Mouse (Mus musculus) thymus, postnatal 4 days (tissue): ENCODE results near the gene Wdr64.
A peak's percentile ranks its signal among the peaks of the same experiment; 100 is the strongest.

ENCODE experiments used
- DNase-seq: peaks from one replicate; pipeline ENCODE4 v3.0.0; 2021

Wdr64 gene

DNA sequence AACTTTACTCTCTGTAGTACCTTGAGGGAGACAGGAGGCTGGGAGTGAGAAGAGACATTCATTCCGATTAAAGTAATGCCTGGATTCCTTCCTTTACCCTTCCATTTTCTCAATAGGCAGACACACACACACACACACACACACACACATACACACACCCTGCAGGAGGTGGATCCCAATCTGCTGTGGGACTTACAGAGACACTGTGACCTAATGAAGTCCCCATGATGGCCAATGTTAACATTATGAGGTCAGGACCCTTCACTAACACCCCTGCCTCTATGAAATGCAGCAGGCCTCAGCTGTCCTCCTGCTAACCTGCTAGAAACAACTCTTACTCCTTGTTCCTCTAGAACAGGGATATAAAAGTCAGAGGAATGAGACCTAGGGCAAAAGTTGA lies at the start of gene Wdr64:
Gene Wdr64, plus strand, starts transcription at position 301 of the 400 bp plus-strand sequence.
- DNase-seq, result no peak

DNA sequence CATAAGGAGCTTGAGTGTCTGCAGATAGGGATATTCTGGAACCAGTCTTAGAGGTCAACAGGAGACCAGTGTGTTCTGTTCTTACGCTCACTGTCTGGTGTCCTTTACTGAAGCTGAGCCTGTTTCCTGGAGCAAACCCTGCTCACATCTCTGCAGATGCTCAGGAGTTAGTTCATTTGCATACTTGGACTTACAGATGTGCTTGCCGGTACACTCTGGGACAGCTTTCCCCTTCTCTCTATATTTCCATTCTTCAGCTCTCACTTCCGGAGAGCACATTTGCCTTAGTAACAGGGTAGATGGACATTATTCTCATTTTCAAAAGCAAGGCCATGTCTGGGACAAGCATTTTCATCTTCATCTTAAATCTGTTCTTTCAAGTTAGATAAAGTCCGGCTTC lies 49.8 kb upstream of the Wdr64 start:
- no peak for DNase-seq

DNA sequence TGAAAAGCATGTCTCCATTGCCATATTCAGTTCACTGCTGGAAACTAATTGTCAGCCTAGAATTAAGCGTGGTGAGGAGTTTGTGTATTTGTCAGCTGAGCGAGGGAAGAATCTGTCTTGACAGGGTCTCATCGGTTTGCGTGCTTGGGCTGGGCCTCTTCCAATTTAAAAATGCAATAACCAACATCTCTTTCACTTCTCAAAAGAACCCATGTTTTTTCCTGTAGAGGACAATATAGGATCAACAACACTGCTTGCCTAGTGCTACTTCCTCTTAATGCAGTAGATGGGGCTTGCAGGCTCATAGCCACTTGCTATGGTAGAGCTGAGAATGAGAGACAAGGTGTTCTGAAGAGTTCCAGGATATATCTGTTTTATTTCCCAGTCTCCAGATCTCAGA lies 38.5 kb upstream of the Wdr64 start:
- DNase-seq, result no peak

DNA sequence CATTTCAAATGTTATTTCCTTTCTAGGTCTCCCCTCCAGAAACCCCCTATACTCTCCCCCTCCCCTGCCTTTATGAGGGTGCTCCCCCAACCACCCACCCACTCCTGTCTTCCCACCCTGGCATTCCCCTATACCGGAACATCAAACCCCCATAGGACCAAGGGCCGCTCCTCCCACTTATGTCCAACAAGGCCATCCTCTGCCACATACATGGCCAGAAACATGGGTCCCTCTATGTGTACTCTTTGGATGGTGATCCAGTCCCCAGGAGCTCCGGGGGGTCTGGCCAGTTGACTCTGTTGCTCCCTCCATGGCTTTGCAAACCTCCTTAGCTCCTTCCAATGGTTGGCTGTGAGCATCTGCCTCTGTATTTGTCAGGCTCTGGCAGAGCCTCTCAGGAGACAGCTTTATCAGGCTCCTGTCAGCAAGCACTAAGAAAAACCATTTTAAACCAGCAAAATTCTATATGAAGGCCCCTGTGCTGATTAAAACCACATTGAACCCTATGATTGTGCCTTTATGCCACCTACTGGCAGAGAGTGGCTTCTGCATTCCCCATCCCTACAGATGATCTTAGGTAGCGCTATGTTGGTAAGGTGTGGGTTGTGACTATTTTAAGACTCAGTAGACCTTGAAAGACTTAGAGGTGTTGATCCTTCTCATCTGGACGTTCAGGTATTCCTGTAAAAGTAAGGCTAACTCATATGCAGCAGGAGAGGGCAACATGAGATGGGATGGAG lies 29.6 kb upstream of the Wdr64 start:
- peak; percentile 48 for DNase-seq

DNA sequence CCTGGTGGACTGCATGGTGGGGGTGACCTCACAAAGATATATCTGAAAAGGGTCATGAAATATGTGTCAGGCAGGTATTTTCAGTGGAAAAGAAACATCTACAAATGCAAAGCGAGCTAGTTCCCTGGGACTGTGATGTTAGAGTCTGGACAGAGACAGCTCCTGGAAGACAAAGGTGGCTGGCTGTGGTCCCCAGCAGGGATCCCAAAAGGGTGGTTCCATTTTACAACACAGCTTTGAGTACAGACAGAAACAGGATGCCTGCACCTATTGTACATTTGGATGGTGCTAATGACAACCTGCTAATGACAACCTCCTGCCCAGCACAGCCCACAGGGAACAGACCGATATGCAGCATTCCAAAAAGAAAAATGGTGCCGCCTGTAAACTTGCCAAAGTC lies 28.9 kb upstream of the Wdr64 start:
- DNase-seq, result no peak

DNA sequence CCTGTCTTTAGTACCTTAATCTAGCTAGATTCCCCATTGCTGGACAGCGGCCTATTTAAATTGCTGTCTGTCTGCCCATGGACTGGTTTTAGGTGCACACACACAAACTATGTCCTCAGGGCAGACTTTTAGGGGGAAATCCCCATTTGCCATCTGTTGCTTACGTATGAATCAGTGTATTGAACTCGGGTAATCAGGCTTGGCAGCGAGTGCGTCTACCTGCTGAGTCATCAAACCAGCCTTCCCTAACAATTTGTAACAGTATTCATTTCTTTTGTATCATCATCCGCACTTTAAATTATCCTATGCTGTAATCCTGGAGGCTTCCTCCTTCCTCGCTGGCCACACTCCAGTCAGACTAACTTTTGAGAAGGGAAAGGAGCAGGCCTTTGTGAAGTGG lies 28.4 kb upstream of the Wdr64 start:
- no peak for DNase-seq

DNA sequence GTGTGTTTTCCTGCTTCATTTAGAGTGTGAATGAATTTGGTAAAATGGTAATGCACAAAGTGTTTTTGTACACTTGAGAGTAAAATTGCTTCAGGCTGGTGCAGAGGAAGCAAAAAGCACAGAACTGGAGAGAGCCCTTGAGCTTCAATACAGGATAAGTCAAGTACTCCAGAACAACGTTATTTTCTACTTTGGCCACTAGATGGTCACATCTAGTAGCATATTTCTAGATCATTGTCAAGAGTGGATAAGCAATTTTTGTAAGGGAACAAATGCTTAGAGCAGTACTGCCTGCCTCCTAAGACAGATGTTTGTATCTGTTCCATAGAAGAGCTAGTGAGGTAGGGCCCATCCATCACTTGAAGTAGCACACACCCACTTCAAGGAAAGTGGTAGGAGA lies 26.8 kb upstream of the Wdr64 start:
- DNase-seq, result no peak

DNA sequence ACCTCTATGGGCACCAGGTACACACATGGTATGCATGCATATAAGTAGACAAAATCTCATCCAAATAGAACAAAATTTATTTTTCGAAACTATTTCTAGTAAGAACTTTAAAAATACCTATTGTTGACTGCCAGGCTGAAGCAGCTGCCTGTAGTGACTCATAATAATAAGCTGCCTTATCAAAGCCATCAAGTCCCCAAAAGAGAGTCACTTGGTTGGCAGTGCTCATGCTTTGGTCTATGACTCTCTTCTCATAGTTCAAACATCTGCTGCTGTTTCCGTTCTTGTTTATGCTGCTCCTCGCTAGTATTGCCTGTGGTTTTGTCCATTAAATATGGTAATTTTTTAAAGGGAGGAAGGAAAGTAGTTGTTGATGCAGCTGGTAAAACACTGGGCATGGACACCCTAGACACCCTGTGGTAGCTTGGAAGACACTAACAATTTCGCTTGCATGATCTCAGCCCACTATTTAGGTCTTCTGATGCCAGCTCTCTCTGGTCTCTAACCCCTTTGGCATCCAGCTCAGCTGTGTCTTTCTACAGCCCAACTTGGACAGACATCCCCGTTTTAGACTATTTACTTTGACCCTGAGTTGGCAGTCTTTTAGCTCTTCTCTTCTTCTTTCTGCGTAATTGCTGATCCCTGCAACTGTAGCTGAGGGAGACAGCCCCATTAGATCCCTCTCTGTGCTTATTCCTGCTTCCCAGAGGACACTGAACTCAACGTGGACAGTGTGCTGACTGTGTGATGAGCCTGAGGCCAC lies 24.6 kb upstream of the Wdr64 start:
- no peak for DNase-seq

DNA sequence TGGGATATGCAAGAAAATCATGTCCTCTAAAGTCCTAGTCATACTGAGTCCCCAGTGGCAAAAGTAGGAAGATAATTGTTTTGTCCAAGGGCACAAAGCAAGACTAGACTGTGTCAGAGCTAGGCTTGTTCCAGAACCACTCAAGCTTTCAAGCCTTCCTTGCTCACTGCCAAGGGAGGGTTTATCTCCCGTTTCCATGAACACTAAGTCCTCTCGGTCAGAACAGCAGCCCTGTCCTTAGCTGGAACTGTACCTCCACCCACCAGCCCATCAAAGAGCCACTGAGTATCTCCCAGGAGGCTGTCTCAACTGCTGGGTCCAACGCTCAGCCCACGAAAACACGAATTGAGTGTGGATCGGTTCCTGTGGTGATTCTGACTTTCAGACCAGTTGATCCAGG lies 23.3 kb upstream of the Wdr64 start:
- no peak for DNase-seq

DNA sequence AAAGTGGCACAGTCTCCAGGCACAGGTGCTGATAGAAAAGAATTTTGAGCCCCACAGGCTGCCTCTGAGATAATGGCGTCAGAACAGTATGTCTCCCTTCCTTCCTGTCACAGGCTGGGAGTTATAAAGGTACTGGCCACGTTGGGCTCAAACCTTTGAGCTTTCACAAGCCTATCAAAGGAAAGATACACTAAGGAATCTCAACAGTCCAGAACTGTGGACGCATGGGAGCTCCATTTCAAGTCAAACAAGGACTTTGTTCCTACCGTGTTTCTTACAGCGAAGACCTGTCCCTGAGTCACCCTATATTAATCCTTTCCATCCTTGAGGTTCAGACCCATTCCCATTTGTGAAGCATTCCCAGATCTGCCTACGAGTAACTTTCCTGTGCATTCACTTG lies 20.9 kb upstream of the Wdr64 start:
- no peak for DNase-seq

DNA sequence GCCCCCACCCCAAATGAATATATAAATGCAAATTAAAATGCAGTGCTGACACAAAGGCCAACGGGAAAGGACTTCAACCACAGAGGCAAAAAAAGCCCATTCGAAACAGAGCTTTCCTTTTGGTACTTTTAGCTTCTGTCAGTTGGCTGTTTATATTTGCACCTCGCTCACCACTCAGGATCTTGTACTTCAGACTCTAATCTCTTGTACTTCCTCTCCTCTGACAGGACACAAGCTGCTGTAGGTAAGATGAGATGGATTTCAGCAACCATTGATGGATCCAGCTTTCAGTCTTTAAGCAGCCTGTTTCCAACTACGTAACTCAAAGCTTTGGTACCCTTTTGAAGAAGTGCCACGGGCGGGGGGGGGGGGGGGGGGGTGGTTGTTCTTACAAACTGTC lies 17.4 kb upstream of the Wdr64 start:
- no peak for DNase-seq

DNA sequence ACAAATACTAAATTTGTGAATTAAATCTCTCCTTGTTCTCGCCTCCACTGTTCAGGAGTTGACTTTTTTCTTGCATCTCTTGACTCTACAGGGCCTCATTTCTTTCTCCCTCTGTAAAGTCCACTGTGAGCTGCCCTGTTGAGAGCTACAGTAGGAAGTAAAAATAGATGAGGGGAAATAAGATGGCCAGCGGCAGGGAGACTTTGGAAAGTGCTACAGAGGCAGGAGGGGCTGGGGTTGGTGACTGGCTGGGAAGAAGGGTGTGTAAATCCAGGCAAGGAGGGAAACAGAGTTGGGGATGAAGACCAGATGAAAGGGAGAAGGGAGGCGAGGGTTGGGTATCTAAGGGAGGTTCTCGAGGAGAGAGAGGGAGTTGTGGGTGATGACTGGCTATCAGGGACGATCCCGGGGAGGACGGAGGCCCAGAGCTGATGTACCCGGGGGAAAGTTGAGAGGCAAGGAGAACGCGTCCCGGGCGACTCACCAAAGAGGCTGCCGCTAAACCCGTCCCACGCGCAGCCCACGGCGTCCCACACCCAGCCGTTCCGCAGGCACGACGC lies 6.6 kb upstream of the Wdr64 start:
- DNase-seq, result no peak

DNA sequence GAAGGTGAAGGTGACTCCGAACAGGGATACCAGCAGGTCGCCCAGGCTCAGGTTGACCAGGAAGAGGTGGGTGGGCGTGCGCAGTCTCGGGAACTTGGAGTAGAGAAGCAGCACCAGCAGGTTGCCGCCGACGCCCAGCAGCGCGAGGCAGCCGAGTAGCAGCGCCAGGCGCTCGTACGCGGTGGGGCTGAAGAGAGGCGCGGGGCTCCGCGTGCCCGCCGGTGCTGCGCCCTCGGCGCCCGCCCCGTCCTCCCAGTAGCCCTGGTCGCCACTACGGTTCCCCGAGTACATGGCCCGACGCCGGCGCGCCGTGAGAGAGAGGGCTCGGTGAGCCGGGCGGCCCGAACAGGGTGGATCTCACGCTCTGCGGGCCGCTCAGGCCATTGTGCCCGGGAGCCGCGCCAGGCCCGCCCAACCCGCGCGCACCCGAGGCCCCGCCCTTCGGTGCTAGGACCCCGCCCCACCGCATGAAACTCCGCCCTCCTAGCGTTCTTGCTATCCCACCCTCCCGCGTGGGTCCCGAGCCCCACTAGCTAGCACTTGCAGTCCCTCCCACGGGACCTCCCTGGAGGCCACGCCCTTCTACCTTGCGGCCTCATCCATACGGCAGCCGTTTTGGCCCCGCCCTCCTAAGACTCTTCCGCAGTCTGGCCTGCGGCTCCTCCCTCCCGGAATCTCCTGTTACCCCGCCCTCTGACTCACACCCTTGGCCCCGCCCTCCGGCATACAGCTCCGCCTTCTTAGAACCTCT lies 6.0 kb upstream of the Wdr64 start, which contains the start of the genes Opn3 and Chml:
Gene Opn3, minus strand, starts transcription at position 531 of the 751 bp plus-strand sequence.
Gene Chml, minus strand, starts transcription at position 656 of the 751 bp plus-strand sequence.
- DNase-seq, result peak; percentile 100

DNA sequence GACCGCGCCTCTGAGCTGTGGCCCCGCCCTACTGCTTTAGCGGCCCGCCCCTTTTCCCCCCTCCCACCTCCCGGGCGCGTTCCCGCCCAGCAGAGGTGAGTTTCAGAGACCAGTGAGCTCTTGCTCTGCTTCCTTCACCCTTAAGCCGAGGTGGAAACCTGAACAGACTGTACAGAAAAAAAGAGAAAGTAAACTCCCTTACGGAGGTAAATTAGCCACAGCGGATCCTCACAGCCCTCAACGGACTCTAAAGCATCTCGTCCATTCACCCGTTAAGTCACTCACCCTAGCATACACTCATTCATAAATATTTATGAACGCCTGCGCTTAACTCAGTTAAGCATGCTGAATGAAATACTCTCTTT lies 5.4 kb upstream of the Wdr64 start:
- DNase-seq, result no peak

DNA sequence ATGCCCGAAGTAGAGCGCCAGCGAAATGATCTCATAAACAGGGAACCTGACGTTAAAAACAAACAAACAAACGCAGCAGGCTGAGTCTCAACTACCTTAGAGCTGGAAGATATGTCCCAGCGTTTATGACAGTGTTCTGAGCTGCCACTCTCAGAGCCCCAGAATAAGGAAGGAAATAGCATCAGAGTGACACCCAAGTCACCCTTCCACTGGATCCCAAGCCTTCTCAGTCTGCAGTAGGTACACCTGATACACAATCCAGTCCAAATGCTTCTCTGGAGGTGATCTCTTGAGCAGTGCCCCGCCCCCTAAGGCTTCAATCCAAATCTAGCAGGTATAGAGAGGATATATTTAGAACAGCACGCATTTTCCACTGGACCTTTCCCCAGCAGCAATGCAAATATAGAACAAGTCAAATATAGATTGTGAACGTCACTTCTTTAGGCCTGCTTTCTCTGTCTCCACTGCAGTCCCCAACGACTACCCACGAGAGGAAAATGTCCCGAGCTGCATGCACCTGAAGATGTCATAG lies 4.9 kb upstream of the Wdr64 start:
- peak; percentile 25 for DNase-seq

DNA sequence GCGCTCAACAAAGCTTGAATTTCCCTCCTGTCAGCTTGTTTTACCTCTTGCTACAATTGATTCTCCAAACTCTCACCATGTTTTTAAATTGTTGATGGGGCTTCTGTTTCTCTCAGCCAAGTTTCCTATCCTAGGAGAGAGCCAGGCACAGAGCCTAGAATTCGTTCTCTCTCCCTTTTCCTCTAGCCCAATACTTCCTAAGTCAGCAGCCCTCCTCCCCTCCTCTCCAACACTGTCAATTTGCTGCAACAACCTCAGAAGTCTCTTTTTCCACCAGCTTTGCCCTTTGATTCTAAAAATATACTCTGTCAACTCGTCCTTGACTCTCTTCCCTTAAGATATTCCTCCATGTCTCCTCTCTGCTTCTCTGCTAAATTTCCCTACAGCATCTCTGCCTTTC lies 982 bp downstream of the Wdr64 start:
- no peak for DNase-seq

DNA sequence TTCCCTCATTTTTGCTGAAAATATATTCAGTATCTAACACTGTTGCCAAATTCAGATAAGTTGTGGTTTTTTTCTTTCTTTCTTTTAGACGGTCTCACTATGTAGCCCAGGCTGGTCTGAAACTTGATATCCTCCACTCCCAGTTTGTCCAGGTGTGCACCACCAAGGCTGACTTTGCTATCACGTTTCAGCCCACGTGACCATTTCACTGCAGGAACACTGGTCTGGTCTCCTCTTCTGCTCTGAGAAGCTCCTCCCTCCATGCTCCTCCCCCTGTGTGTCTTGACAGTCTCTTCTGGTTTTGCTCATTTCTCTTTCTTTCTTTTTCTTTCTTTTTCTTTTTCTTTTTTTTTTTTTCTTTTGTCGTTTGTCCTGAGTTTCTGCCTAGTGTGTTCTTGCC lies 1.4 kb downstream of the Wdr64 start:
- DNase-seq, result no peak

DNA sequence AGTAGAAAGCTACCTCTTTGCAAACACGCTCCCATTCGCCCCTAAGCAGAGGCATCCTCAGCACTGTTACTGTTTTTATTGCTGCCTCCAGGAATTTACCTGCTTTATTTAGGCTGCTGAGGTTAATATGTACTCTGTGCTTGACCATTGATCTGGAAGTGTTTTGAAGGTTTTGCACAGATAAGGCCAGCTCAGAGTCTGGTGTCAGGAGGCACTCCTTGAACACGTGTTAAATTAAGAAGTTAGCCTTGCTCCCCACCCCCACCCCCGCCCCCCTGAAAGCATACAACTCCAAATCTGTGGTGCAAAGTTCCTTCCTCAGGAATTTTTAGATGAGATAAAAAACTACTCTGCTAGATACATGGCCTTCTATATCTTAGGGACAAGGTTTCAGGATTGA lies 2.8 kb downstream of the Wdr64 start:
- no peak for DNase-seq

DNA sequence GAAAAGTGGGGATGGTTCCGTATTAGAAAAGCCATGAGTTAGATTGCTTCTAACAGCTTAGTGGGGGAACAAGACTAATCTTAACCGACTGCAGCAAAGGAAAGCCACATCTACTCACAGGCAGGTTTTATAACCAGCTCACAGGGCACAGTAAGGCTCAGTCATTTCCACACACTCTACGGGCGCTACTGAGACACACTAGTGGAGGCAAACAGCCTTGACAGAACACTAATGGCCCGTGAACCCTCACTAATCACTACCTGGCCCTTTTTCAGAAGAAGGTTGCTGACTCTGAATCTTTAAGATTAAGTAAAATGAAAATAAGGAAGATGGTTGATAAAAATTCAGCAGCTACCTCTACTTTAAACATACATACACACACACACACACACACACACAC lies 9.2 kb downstream of the Wdr64 start:
- no peak for DNase-seq

DNA sequence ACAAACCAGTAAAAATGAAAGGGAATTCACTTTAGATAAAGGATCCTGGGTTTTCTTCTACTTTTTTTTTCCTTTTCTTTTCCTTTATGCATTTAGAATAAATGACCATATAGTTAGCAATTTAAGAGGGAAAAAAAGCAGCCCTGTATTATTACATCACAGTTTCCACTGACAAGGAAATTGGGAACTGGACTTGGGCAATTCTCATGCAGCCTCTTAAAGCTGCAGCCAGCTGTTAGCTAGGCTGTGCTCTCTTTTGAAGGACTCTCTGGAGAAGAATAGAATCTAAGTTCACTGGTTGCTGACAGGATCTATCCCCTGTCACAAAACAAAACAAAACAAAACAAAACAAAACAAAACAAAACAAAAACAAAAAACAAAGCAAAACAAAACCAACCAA lies 9.6 kb downstream of the Wdr64 start:
- DNase-seq, result no peak

DNA sequence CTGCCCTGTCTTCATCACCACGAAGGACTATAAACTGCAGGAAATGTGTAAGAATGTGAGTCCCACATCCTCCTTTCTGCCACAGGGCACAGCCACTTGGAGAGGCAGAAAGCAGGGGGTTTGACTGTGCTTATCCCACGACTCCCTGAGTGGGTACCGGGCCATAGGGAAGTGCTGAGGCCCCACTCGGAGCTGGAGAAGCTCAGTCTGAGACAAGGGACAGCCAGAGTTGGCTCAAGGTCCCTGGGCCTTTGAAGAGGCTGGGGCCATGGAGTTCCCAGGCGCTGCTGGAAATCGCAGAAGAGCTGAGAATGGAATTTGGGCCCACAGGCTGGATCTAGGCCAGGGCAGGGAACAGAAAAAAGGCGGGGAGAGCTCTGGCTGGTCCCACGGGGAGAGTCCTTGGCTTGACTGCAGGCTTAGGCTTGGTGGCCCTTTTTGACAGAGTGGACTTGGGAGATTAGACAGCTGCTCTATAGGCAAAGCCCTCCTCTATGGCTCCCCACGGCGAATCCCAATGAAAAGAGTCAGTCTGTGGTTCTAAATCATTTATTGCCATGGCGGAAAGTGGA lies 14.0 kb downstream of the Wdr64 start:
- DNase-seq, result no peak

DNA sequence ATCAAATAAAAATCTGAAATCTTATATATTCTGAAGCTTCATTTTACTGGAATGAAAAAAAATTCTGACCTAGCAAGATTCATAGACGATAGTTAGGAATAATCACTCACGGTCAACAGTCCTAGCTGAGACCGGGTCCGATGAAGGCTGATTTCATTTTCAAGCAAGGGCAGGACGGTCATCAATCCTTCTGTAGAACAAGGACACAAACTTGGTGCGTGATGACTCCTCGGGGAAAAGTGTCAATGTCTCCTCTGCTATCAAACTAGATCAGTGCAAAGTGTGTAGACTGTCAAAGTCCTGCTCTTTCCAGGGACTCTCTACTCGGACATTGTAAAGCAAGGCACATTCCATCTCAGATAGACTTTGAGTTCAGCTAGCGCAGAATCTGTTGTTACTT lies 18.4 kb downstream of the Wdr64 start:
- DNase-seq, result no peak

DNA sequence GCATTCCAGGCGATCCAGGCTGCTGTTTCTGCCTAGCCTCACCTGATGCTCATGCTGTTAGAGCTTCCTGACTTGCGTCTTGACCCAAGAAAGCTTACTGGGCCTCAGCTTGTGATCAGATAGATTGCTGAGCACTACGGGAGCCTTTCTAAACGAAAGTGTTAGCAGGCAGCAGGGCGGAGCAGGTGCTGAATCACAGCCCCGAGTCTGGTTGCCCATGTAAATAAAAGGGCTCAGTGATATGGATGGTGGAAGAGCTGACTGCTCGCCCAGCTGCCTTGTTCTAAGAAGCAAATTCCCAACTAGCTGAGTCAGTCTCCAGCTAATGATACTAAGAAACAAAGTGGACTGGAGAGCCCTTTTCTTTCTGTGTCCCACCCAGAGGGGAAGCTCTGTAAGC lies 27.4 kb downstream of the Wdr64 start:
- DNase-seq, result no peak
